Mouse (Mus musculus): ENCODE measurements around the gene Vmn1r131. TPM values are rescaled to one million over a fixed set of nuclear protein-coding genes. Genes with fewer than 3 reads are reported as not detected.
"Not testable (repeated sequence)": the region's sequence is repeated elsewhere in the genome, so short reads cannot be mapped to it uniquely, and the experiment has no call there.

The Vmn1r131 gene
- polyA plus RNA-seq (2012; rRNA removed), result not detected in 2 replicates

DNA sequence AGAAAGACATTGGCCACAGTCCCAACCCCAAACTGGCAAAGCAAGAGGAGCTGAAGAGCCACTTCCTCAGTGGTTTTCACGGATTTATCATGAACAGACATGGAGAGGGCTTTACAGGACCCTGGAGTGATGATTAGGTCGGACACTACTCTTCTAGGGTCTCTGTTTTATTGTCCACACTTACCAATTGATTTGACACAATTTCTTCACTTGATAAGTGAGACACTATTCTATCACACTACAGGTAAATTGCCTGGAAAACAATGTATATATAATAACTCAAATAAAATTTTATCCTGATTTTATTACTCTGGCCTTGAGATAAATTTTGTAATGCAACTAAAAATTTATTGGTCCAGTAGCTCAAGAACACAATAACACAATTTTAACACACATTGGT is at the start of gene Vmn1r131:
Gene Vmn1r131, minus strand, starts transcription at position 101 of the 400 bp plus-strand sequence.
- WGBS, result no CpG with 5 or more reads among the region's 2 CpGs
- DNase-seq (ENCODE audit: low read depth, low spot score), result not testable (repeated sequence)

DNA sequence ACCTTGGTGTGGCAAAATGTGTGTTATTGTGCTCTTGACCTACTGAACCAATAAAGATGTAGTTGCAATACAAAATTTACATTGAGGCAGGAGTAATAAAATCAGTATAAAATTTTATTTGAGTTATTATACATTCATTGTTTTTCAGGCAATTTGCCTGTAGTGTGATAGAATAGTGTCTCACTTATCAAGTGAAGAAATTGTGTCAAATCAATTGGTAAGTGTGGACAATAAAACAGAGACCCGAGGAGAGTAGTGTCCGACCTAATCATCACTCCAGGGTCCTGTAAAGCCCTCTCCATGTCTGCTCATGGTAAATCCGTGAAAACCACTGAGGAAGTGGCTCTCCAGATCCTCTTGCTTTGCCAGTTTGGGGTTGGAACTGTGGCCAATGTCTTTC is 34.4 kb downstream of the Vmn1r131 start, which contains the start of gene Vmn1r130:
Gene Vmn1r130, plus strand, starts transcription at position 301 of the 400 bp plus-strand sequence.
- not testable (repeated sequence) for DNase-seq (ENCODE audit: low read depth, low spot score)
- WGBS, result no CpG with 5 or more reads among the region's 3 CpGs

Other genes starting within 250 kb of the Vmn1r131 start
- not detected in 2 replicates for gene Vmn1r126, start 244.6 kb downstream of the Vmn1r131 start, polyA plus RNA-seq (2012; rRNA removed)
- gene Vmn1r127, start 226.2 kb downstream of the Vmn1r131 start, polyA plus RNA-seq (2012; rRNA removed), result not detected in 2 replicates
- gene Vmn1r128, start 196.7 kb downstream of the Vmn1r131 start, polyA plus RNA-seq (2012; rRNA removed), result not detected in 2 replicates
- not detected in 2 replicates for gene Vmn1r129, start 184.8 kb downstream of the Vmn1r131 start, polyA plus RNA-seq (2012; rRNA removed)
- not detected in 2 replicates for gene Gm6882, start 113.3 kb downstream of the Vmn1r131 start, polyA plus RNA-seq (2012; rRNA removed)
- gene Vmn1r130, start 34.3 kb downstream of the Vmn1r131 start, polyA plus RNA-seq (2012; rRNA removed), result not detected in 2 replicates
- not detected in 2 replicates for gene Vmn1r132, start 68.0 kb upstream of the Vmn1r131 start, polyA plus RNA-seq (2012; rRNA removed)
- gene Gm4175, start 215.4 kb upstream of the Vmn1r131 start, polyA plus RNA-seq (2012; rRNA removed), result not detected in 2 replicates